ENCODE assay signal across 22 mouse cellular contexts in the genomic region with DNA sequence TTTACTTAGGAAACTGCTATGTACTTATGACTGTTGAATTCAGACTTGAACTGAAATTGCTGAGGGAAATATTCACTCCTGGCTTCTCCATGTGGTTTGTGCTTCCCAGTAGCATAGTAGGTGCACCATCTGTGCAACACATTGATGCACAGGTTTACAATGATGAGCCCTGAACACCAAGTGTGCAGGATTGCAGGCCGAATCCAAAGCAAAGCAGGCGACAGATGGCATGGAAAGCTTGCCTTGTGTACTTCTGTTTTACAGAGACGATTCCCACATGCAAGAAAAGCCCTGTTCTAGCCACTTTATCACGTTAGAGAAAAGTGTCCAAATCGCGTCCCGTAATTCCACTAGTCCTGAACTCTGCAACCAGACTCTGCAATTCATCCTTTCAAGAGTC.
DNase-seq lines count a peak whose midpoint lies in the region; ATAC-seq and TF ChIP-seq lines count a peak whose summit lies in the region.
"Had no signal": no experiment of that assay in that cellular context is flagged by ENCODE, and none has a peak within 500 bp of the region (broad histone marks: within the 10 kb centered on the region; RNA-seq: fewer than 3 reads in every experiment).

No protein-coding gene starts in this region.

- H3K27me3 ChIP-seq in cerebellum, adult 2 months (ENCODE audit: control insufficient read depth, insufficient read depth, low read length) = no peaks in the 10 kb centered on the region
- no peaks in the 10 kb centered on the region for H3K27me3 ChIP-seq in liver, embryonic 12.5 days (replicated peaks)
- H3K27me3 ChIP-seq: embryonic facial prominence, embryonic 15.5 days had no signal

- peak; percentile 23 to 32 for DNase-seq in cerebellum, postnatal 10 days
- no peak for DNase-seq in cerebellum, adult 2 months
- DNase-seq in right cerebral cortex, adult 18-20 months = peak; percentile 5
- no peak for DNase-seq in right cerebral cortex, postnatal 14 days
- peak; percentile 19 to 38 for DNase-seq in layer of hippocampus, postnatal 10 days (ENCODE audit: low spot score in 2 of 2)
- peak; percentile 32 for DNase-seq in telencephalon, adult 2 months (ENCODE audit: low read depth, low spot score)
- no peak for DNase-seq in B cell, adult 2 months
- DNase-seq: adrenal gland, postnatal 36 days; cerebellum, adult 11-12 months; gastrocnemius, postnatal 10 days; heart, postnatal 4 days; kidney, adult 18-20 months; liver, postnatal 0 days; lung, postnatal 10 days; thymus, postnatal 14 days had no signal

- no peak overlapping the region for H3K4me3 ChIP-seq in cerebellum, adult 2 months (replicated peaks; ENCODE audit: insufficient read depth, low read depth, low read length)
- no peak overlapping the region for H3K4me3 ChIP-seq in liver, embryonic 12.5 days
- H3K4me3 ChIP-seq: embryonic facial prominence, embryonic 15.5 days; heart, embryonic 10.5 days; midbrain, embryonic 10.5 days had no signal

- H3K36me3 ChIP-seq in liver, embryonic 12.5 days = no peaks in the 10 kb centered on the region
- H3K36me3 ChIP-seq: embryonic facial prominence, embryonic 15.5 days; heart, embryonic 10.5 days; midbrain, embryonic 10.5 days had no signal

- H3K27ac ChIP-seq in cerebellum, adult 2 months (ENCODE audit: insufficient read depth, low read length) = no peak overlapping the region
- no peak overlapping the region for H3K27ac ChIP-seq in liver, embryonic 12.5 days
- H3K27ac ChIP-seq: embryonic facial prominence, embryonic 15.5 days; heart, embryonic 10.5 days; hindbrain, embryonic 14.5 days; midbrain, embryonic 10.5 days; stomach, postnatal 0 days had no signal

- no peak for ATAC-seq in liver, embryonic 12.5 days
- ATAC-seq: inflammation-experienced regulatory T-cells, adult 6 months; liver, postnatal 0 days had no signal

- no peak overlapping the region for H3K9ac ChIP-seq in liver, embryonic 12.5 days
- H3K9ac ChIP-seq: embryonic facial prominence, embryonic 15.5 days; hindbrain, embryonic 14.5 days; liver, postnatal 0 days had no signal

- WGBS in cerebellum, adult 2 months = 45% methylated on average over 7 of the region's 7 CpGs
- WGBS in liver, embryonic 12.5 days (ENCODE audit: insufficient replicate concordance) = 74% methylated on average over 7 of the region's 7 CpGs

- no peak for TF ChIP-seq POLR2A in cerebellum, adult 2 months (IDR thresholded peaks at IDR 0.05; ENCODE audit: borderline replicate concordance, insufficient read depth, low read length)

- TF ChIP-seq CTCF in cerebellum, adult 2 months (IDR thresholded peaks at IDR 0.05; ENCODE audit: borderline replicate concordance, insufficient read depth, low read depth, low read length) = no peak

- no peaks in the 10 kb centered on the region for H3K9me3 ChIP-seq in liver, embryonic 12.5 days (replicated peaks)
- H3K9me3 ChIP-seq: embryonic facial prominence, embryonic 15.5 days; heart, embryonic 10.5 days; midbrain, embryonic 10.5 days had no signal

- H3K4me1 ChIP-seq in cerebellum, adult 2 months (ENCODE audit: control insufficient read depth, insufficient read depth, low read length) = no peaks in the 10 kb centered on the region
- no peaks in the 10 kb centered on the region for H3K4me1 ChIP-seq in liver, embryonic 12.5 days
- H3K4me1 ChIP-seq: embryonic facial prominence, embryonic 15.5 days; heart, embryonic 10.5 days; midbrain, embryonic 10.5 days had no signal

- H3K4me2 ChIP-seq in liver, embryonic 12.5 days = no peak overlapping the region
- H3K4me2 ChIP-seq: embryonic facial prominence, embryonic 15.5 days; hindbrain, embryonic 14.5 days had no signal

Comparison
In these comparisons a context has a peak if more than half of its experiments do, and no peak if none do; other contexts are left out.
1. DNase-seq: peak in cerebellum, postnatal 10 days (2 of 2), right cerebral cortex, adult 18-20 months (single experiment), layer of hippocampus, postnatal 10 days (2 of 2) and telencephalon, adult 2 months (single experiment); none in cerebellum, adult 2 months (0 of 2), right cerebral cortex, postnatal 14 days (single experiment) and B cell, adult 2 months (0 of 2).